Mouse (Mus musculus): ENCODE data around the gene Fam3c. TPM values are rescaled to one million over a fixed set of nuclear protein-coding genes. Genes with fewer than 3 reads are reported as not detected.
A peak's percentile ranks its signal among the peaks of the same experiment; 100 is the strongest.

Fam3c gene
- polyA plus RNA-seq, 1 experiment from 2014 or later, result 46.2 TPM

- Histone ChIP-seq H3K4me2 (ENCODE audit: low read length) (no peak overlapping the region), H3K9me3 (ENCODE audit: control insufficient read depth, low read length) (no peaks in the 10 kb centered on the region), H3K27ac (ENCODE audit: low read depth) (no peak overlapping the region), H3K36me3 (ENCODE audit: control insufficient read depth, insufficient read depth, low read length) (no peaks in the 10 kb centered on the region), H3K4me3 (ENCODE audit: low read depth, low read length) (no peak overlapping the region), H3K4me1 (replicated peaks; ENCODE audit: control insufficient read depth, insufficient read depth, low read length) (peaks cover 19% of the 10 kb centered on the region), H3K9ac (ENCODE audit: low read length) (no peak overlapping the region), H3K27me3 (replicated peaks; ENCODE audit: control insufficient read depth, insufficient read depth, low read length) (no peaks in the 10 kb centered on the region)
- WGBS, result 89% methylated on average over 11 of the region's 11 CpGs
- DNase-seq (ENCODE audit: low spot score) (no peak), ATAC-seq (replicated peaks; ENCODE audit: low FRiP score, low TSS enrichment, low read depth) (no peak)
Observed at GRCm38 (mm10) chr6:22349531-22350238, 6.4 kb downstream of the Fam3c start.

DNA sequence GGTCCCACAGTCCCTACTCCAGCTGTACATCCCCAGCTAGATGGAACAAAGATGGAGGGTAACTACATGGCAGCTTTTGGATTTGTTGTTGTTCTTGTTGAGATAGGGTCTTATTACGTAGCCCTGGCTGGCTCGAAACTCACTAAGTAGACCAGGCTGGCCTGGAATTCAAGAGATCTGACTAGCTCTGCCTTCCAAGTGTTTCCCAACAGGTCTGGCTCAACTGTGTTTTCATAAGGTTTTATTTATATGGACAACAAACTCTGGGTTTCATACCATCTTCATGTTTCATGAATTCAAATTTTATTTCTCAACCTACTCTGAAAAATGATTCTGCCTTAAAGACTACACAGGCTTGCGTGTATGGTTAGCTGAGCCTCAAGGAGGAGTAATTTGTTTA is 7.1 kb downstream of the Fam3c start:
- Histone ChIP-seq H3K27me3 (replicated peaks; ENCODE audit: control insufficient read depth, insufficient read depth, low read length) (no peaks in the 10 kb centered on the region), H3K4me3 (ENCODE audit: low read depth, low read length) (no peak overlapping the region), H3K4me1 (replicated peaks; ENCODE audit: control insufficient read depth, insufficient read depth, low read length) (peaks cover 13% of the 10 kb centered on the region), H3K9me3 (ENCODE audit: control insufficient read depth, low read length) (no peaks in the 10 kb centered on the region), H3K36me3 (ENCODE audit: control insufficient read depth, insufficient read depth, low read length) (no peaks in the 10 kb centered on the region), H3K4me2 (ENCODE audit: low read length) (no peak overlapping the region), H3K9ac (ENCODE audit: low read length) (no peak overlapping the region), H3K27ac (ENCODE audit: low read depth) (no peak overlapping the region)
- no peak for DNase-seq (ENCODE audit: low spot score)
- WGBS, result 88% methylated on average over 3 of the region's 3 CpGs
- no peak for ATAC-seq (replicated peaks; ENCODE audit: low FRiP score, low TSS enrichment, low read depth)

- H3K27me3 ChIP-seq (replicated peaks; ENCODE audit: control insufficient read depth, insufficient read depth, low read length), result no peaks in the 10 kb centered on the region
- no peaks in the 10 kb centered on the region for H3K9me3 ChIP-seq (ENCODE audit: control insufficient read depth, low read length)
- H3K27ac ChIP-seq (ENCODE audit: low read depth), result no peak overlapping the region
- H3K4me3 ChIP-seq (ENCODE audit: low read depth, low read length), result no peak overlapping the region
- 72% methylated on average over 4 of the region's 4 CpGs for WGBS
- H3K4me1 ChIP-seq (replicated peaks; ENCODE audit: control insufficient read depth, insufficient read depth, low read length), result peaks cover 9% of the 10 kb centered on the region; the same call in 1 of the 2 replicates
- no peak overlapping the region for H3K9ac ChIP-seq (ENCODE audit: low read length)
- no peak for ATAC-seq (replicated peaks; ENCODE audit: low FRiP score, low TSS enrichment, low read depth)
- DNase-seq (ENCODE audit: low spot score), result no peak
- H3K4me2 ChIP-seq (ENCODE audit: low read length), result no peak overlapping the region
- no peaks in the 10 kb centered on the region for H3K36me3 ChIP-seq (ENCODE audit: control insufficient read depth, insufficient read depth, low read length)
Observed at GRCm38 (mm10) chr6:22348130-22348529, 7.9 kb downstream of the Fam3c start.

GRCm38 (mm10) chr6:22347132-22347902 is 8.7 kb downstream of the Fam3c start:
- peak; percentile 21 for DNase-seq (ENCODE audit: low spot score)
- ATAC-seq (replicated peaks; ENCODE audit: low FRiP score, low TSS enrichment, low read depth), result no peak
- H3K36me3 ChIP-seq (ENCODE audit: control insufficient read depth, insufficient read depth, low read length), result no peaks in the 10 kb centered on the region
- no peaks in the 10 kb centered on the region for H3K9me3 ChIP-seq (ENCODE audit: control insufficient read depth, low read length)
- no peak overlapping the region for H3K4me2 ChIP-seq (ENCODE audit: low read length)
- 68% methylated on average over 8 of the region's 8 CpGs for whole genome bisulfite sequencing
- H3K27me3 ChIP-seq (replicated peaks; ENCODE audit: control insufficient read depth, insufficient read depth, low read length), result no peaks in the 10 kb centered on the region
- H3K9ac ChIP-seq (ENCODE audit: low read length), result no peak overlapping the region
- H3K4me3 ChIP-seq (ENCODE audit: low read depth, low read length), result no peak overlapping the region
- H3K27ac ChIP-seq (ENCODE audit: low read depth), result no peak overlapping the region
- peaks cover 9% of the 10 kb centered on the region; the same call in 1 of the 2 replicates for H3K4me1 ChIP-seq (replicated peaks; ENCODE audit: control insufficient read depth, insufficient read depth, low read length)

- Histone ChIP-seq H3K9ac (ENCODE audit: low read length) (no peak overlapping the region), H3K9me3 (ENCODE audit: control insufficient read depth, low read length) (no peaks in the 10 kb centered on the region), H3K36me3 (ENCODE audit: control insufficient read depth, insufficient read depth, low read length) (peaks cover 8% of the 10 kb centered on the region), H3K4me2 (ENCODE audit: low read length) (no peak overlapping the region), H3K4me1 (replicated peaks; ENCODE audit: control insufficient read depth, insufficient read depth, low read length) (peaks cover 9% of the 10 kb centered on the region; the same call in 1 of the 2 replicates), H3K27me3 (replicated peaks; ENCODE audit: control insufficient read depth, insufficient read depth, low read length) (no peaks in the 10 kb centered on the region), H3K4me3 (ENCODE audit: low read depth, low read length) (no peak overlapping the region), H3K27ac (ENCODE audit: low read depth) (no peak overlapping the region)
- DNase-seq (ENCODE audit: low spot score), result no peak
- 54% methylated on average over 6 of the region's 6 CpGs for WGBS
- no peak for ATAC-seq (replicated peaks; ENCODE audit: low FRiP score, low TSS enrichment, low read depth)
Observed at GRCm38 (mm10) chr6:22344443-22344842, 11.6 kb downstream of the Fam3c start.

- no peak overlapping the region for H3K9ac ChIP-seq (ENCODE audit: low read length)
- H3K27me3 ChIP-seq (replicated peaks; ENCODE audit: control insufficient read depth, insufficient read depth, low read length), result no peaks in the 10 kb centered on the region
- no peak overlapping the region for H3K27ac ChIP-seq (ENCODE audit: low read depth)
- peaks cover 9% of the 10 kb centered on the region; the same call in 1 of the 2 replicates for H3K4me1 ChIP-seq (replicated peaks; ENCODE audit: control insufficient read depth, insufficient read depth, low read length)
- no peaks in the 10 kb centered on the region for H3K9me3 ChIP-seq (ENCODE audit: control insufficient read depth, low read length)
- H3K4me2 ChIP-seq (ENCODE audit: low read length), result no peak overlapping the region
- 80% methylated on average over 6 of the region's 6 CpGs for WGBS
- H3K4me3 ChIP-seq (ENCODE audit: low read depth, low read length), result no peak overlapping the region
- ATAC-seq (replicated peaks; ENCODE audit: low FRiP score, low TSS enrichment, low read depth) (no peak), DNase-seq (ENCODE audit: low spot score) (no peak)
- H3K36me3 ChIP-seq (ENCODE audit: control insufficient read depth, insufficient read depth, low read length), result peaks cover 8% of the 10 kb centered on the region
Observed at GRCm38 (mm10) chr6:22343706-22344105, 12.3 kb downstream of the Fam3c start.

DNA sequence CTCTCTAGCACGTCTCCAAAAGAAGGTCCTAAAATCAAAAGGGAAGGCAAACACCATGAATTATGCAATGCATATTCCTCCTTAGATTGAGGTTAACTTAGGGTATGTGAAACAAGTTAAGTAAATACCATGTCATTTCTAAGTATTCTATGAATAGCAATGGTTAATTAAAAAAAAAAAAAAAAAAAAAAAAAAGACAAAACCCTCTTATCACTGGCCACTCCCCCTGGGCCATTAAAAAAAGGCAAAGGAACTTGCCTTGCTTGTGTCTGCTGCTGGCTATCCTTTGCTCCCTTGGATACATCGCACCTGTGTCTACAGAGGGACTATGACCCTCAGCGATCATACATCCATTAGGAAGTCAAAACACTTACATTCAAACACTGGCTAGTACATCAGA is 12.8 kb downstream of the Fam3c start:
- DNase-seq (ENCODE audit: low spot score) (no peak), ATAC-seq (replicated peaks; ENCODE audit: low FRiP score, low TSS enrichment, low read depth) (no peak)
- Histone ChIP-seq H3K4me2 (ENCODE audit: low read length) (no peak overlapping the region), H3K27ac (ENCODE audit: low read depth) (no peak overlapping the region), H3K9ac (ENCODE audit: low read length) (no peak overlapping the region), H3K36me3 (ENCODE audit: control insufficient read depth, insufficient read depth, low read length) (peaks cover 8% of the 10 kb centered on the region), H3K27me3 (replicated peaks; ENCODE audit: control insufficient read depth, insufficient read depth, low read length) (no peaks in the 10 kb centered on the region), H3K4me3 (ENCODE audit: low read depth, low read length) (no peak overlapping the region), H3K9me3 (ENCODE audit: control insufficient read depth, low read length) (no peaks in the 10 kb centered on the region), H3K4me1 (replicated peaks; ENCODE audit: control insufficient read depth, insufficient read depth, low read length) (peaks cover 9% of the 10 kb centered on the region; the same call in 1 of the 2 replicates)
- WGBS, result 70% methylated on average over 3 of the region's 3 CpGs

- Histone ChIP-seq H3K4me3 (ENCODE audit: low read depth, low read length) (no peak overlapping the region), H3K4me2 (ENCODE audit: low read length) (no peak overlapping the region), H3K36me3 (ENCODE audit: control insufficient read depth, insufficient read depth, low read length) (peaks cover 8% of the 10 kb centered on the region), H3K27ac (ENCODE audit: low read depth) (no peak overlapping the region), H3K9ac (ENCODE audit: low read length) (no peak overlapping the region), H3K27me3 (replicated peaks; ENCODE audit: control insufficient read depth, insufficient read depth, low read length) (no peaks in the 10 kb centered on the region), H3K9me3 (ENCODE audit: control insufficient read depth, low read length) (no peaks in the 10 kb centered on the region), H3K4me1 (replicated peaks; ENCODE audit: control insufficient read depth, insufficient read depth, low read length) (no peaks in the 10 kb centered on the region; the same call in 1 of the 2 replicates)
- ATAC-seq (replicated peaks; ENCODE audit: low FRiP score, low TSS enrichment, low read depth), result no peak
- 93% methylated on average over 14 of the region's 14 CpGs for WGBS
- peak; percentile 20 for DNase-seq (ENCODE audit: low spot score)
Observed at GRCm38 (mm10) chr6:22340779-22341178, 15.3 kb downstream of the Fam3c start.
